Mouse (Mus musculus): ENCODE measurements around the gene Tmem268.

The Tmem268 gene

DNA sequence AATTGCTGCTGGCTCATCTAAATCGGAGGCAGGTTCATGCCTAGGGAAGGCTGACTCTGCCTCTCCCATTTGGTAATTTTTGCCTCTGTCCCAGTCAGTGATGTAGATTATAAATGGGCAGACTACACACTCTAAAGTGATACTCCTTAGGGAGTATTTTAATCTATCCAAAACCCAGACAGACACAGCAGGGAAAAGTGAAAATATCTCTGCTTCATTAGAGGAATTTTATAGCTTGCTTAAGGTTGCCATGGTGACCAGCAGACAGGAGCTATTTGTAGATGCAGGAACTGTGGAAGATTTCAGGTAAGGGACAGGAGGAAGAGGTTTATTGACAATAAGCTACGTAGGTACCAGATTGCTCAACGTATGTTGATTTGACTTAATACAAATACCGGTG is 21.0 kb upstream of the Tmem268 start:
- peaks cover 8% of the 10 kb centered on the region for H3K27me3 ChIP-seq (ENCODE audit: insufficient read depth, low read length)
- no peaks in the 10 kb centered on the region for H3K36me3 ChIP-seq (ENCODE audit: insufficient read depth, low read length)
- TF ChIP-seq POU5F1 (IDR thresholded peaks at IDR 0.05; ENCODE audit: borderline replicate concordance, low read length): no peak
- TF ChIP-seq NANOG (IDR thresholded peaks at IDR 0.05; ENCODE audit: borderline replicate concordance, low read length): no peak
- no peak for TF ChIP-seq CTCF (conservative IDR thresholded peaks at IDR 0.05; ENCODE audit: low read length)
- no peaks in the 10 kb centered on the region for H3K9me3 ChIP-seq (ENCODE audit: low read length)
- no peak overlapping the region for H3K4me3 ChIP-seq (replicated peaks; ENCODE audit: low read length)
- no peaks in the 10 kb centered on the region for H3K4me1 ChIP-seq (replicated peaks; ENCODE audit: low read depth, low read length)

DNA sequence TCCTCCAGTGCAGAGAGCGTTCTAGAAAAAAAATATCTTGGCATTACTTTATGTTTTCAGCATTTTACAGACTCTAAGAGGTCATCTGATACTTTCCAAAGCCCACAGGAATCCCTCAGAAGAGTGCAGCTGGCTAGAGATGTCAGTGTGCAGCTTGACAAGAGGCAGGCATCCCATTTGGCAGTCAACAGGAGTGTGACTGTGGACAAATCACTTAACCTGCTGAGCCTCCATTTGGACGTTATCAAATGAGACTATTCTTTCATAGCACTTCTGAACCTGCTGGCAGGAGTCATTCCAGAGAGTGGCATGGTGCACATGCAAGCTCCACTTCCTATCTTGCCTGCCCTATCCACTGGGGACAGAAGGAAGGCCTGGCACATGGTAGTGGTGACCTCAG is 16.4 kb upstream of the Tmem268 start:
- Histone ChIP-seq H3K36me3 (ENCODE audit: insufficient read depth, low read length) (peaks cover 13% of the 10 kb centered on the region), H3K9me3 (ENCODE audit: low read length) (no peaks in the 10 kb centered on the region), H3K4me3 (replicated peaks; ENCODE audit: low read length) (no peak overlapping the region), H3K4me1 (replicated peaks; ENCODE audit: low read depth, low read length) (peaks cover 26% of the 10 kb centered on the region), H3K27me3 (ENCODE audit: insufficient read depth, low read length) (0 out of 2 replicates have a peak, but pooled peaks cover 1% of the 10 kb centered on the region)
- TF ChIP-seq POU5F1 (IDR thresholded peaks at IDR 0.05; ENCODE audit: borderline replicate concordance, low read length) (no peak), CTCF (conservative IDR thresholded peaks at IDR 0.05; ENCODE audit: low read length) (no peak), NANOG (IDR thresholded peaks at IDR 0.05; ENCODE audit: borderline replicate concordance, low read length) (no peak)

DNA sequence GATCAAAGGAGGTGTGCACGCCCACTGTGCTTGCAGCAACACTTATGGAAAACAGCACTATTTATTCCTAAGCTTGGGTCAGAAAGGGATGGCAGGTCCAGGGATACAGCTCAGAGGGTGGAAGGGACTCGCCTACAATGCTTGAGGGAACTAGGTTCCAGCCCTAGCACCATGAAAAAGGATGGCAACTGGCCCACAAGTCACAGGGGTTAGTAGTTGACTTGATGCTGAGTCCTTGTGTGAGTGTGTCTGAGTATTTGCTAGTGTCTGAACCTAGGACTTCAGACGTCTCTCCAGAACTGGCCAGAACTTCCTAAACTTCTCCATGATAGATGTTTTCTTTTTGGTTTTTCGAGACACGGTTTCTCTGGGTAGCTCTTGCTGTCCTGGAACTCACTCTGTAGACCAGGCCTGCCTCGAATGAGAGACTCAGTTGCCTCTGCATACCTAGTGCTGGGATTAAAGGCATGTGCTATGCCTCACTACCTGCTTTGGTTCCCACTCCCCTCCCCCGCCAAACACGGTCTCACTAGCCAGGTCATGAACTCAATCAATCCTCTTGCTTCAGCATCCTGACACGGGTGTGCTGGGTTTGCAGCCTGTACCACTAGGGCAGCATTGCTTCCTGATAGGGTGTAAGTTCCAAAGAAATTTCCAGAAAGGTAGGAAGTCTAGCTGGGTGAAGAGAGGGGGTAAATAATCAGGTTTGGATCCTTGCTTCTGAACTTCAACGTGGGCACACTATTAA is 14.7 kb upstream of the Tmem268 start:
- Histone ChIP-seq H3K27me3 (ENCODE audit: insufficient read depth, low read length) (no peaks in the 10 kb centered on the region), H3K9me3 (ENCODE audit: low read length) (no peaks in the 10 kb centered on the region), H3K4me1 (replicated peaks; ENCODE audit: low read depth, low read length) (peaks cover 41% of the 10 kb centered on the region), H3K36me3 (ENCODE audit: insufficient read depth, low read length) (peaks cover 29% of the 10 kb centered on the region), H3K4me3 (replicated peaks; ENCODE audit: low read length) (peak overlapping the region; percentile 41; the same call in 1 of the 2 replicates)
- no peak for TF ChIP-seq POU5F1 (IDR thresholded peaks at IDR 0.05; ENCODE audit: borderline replicate concordance, low read length)

DNA sequence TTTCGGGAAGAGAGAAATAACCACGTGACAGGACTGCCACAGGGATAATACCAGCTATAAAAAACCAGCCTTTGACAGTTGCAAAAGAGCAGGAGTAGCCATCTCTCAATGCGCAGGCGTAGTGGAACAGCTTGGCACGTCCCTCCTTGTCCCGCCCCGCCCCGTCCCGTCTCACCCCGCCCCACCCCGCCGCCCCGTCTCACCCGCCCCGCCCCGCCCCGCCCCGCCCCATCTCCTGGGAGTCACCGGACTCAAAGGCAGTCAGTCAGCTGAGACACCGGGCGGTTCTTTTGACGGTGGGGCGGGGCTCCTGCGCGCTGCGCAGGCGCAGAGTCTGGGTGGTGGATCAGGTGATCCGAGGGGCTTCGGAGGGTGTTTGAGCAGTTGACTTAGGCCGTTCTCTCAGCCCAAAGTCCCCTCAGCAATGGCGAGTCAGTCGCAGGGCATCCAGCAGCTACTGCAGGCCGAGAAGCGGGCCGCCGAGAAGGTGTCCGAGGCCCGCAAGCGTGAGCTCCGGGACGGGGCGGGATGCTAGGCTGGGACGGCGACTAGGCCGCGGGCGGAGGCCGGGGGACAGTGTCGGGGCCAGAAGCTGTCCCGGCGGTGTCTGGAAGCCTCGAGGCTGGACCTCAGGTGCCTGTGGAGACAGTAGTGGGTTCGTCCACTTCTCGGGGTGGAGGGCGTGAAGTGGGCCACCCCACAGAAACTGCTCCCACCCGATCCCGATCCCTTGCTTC is 13.9 kb upstream of the Tmem268 start, which contains the start of gene Atp6v1g1:
Atp6v1g1 (plus strand) TSS at position 279 of the 737 bp plus-strand sequence.
- Histone ChIP-seq H3K27me3 (ENCODE audit: insufficient read depth, low read length) (no peaks in the 10 kb centered on the region), H3K4me3 (replicated peaks; ENCODE audit: low read length) (peak within 1 kb of the TSS; percentile 85), H3K36me3 (ENCODE audit: insufficient read depth, low read length) (peaks cover 37% of the 10 kb centered on the region), H3K4me1 (replicated peaks; ENCODE audit: low read depth, low read length) (peaks cover 41% of the 10 kb centered on the region), H3K9me3 (ENCODE audit: low read length) (no peaks in the 10 kb centered on the region)
- TF ChIP-seq CTCF (conservative IDR thresholded peaks at IDR 0.05; ENCODE audit: low read length) (no peak), POU5F1 (IDR thresholded peaks at IDR 0.05; ENCODE audit: borderline replicate concordance, low read length) (no peak), NANOG (IDR thresholded peaks at IDR 0.05; ENCODE audit: borderline replicate concordance, low read length) (no peak)

DNA sequence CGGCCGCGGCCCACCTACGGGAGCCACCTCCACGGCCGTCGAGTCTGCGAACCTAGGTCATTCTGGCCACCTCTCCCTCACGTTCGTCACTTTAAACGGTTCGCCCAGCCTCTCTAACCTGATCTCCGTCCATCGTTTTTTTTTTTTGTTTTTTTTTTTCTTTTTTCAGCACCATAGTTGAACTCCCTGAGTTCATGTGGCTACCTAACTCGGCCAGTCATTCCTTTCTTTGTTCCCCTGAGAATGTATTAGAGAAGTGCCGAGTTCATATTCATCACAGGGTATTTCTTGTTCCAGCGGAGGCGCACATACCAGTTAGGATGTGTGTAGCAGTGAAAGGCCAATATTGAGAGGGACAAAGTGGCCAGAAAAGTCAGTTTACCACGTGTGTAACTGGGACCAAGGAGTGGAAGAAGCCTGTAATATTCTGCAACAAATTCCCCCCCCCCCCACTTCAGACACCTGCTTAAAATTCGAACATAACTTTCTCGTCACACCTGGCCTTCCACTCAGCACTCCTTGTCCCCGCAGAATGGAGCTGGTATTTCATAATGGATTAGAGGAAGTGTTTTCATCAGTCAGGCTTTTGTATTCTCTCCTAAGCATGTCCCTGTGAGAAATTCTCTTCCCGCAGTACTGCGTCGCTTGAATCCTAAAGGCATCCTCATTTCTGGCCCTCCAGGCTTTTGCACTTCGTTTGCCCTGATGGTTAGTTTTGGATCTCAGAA is 13.2 kb upstream of the Tmem268 start:
- TF ChIP-seq POU5F1 (IDR thresholded peaks at IDR 0.05; ENCODE audit: borderline replicate concordance, low read length) (no peak), CTCF (conservative IDR thresholded peaks at IDR 0.05; ENCODE audit: low read length) (no peak), NANOG (IDR thresholded peaks at IDR 0.05; ENCODE audit: borderline replicate concordance, low read length) (no peak)
- Histone ChIP-seq H3K4me3 (replicated peaks; ENCODE audit: low read length) (peak overlapping the region; percentile 85), H3K36me3 (ENCODE audit: insufficient read depth, low read length) (peaks cover 39% of the 10 kb centered on the region), H3K27me3 (ENCODE audit: insufficient read depth, low read length) (no peaks in the 10 kb centered on the region), H3K9me3 (ENCODE audit: low read length) (no peaks in the 10 kb centered on the region), H3K4me1 (replicated peaks; ENCODE audit: low read depth, low read length) (peaks cover 41% of the 10 kb centered on the region)

DNA sequence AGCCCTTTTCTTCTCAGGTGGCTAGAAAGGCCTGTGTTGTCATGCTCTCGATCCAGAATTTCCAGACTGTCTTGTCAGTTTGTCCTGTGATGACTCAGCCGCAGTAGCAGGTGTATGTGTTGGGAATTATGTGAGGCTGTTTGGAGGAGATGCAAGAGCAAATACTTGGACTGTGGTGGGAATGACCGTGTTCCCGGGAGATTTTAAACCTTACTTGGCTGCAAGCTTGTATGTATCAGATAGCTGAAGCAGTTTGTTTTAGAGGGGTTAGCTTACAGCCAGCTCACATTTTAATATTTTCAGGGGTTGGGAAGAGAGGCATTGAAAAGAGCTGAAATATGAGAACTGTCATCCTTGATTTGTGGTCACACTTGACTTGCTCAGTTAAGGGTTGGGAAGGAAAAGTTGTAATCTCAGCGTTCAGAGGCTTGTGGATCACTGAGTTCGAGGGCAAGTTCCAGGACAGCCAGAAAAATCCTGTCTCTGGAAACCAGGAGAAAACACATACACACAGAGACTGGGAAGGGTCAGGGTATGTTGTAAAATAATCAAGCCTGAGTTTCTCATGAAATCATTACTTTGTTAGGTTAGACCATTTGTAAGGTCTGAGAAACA is 12.0 kb upstream of the Tmem268 start:
- H3K36me3 ChIP-seq (ENCODE audit: insufficient read depth, low read length): peaks cover 50% of the 10 kb centered on the region
- peaks cover 41% of the 10 kb centered on the region for H3K4me1 ChIP-seq (replicated peaks; ENCODE audit: low read depth, low read length)
- TF ChIP-seq NANOG (IDR thresholded peaks at IDR 0.05; ENCODE audit: borderline replicate concordance, low read length) (no peak), CTCF (conservative IDR thresholded peaks at IDR 0.05; ENCODE audit: low read length) (no peak), POU5F1 (IDR thresholded peaks at IDR 0.05; ENCODE audit: borderline replicate concordance, low read length) (no peak)
- no peaks in the 10 kb centered on the region for H3K9me3 ChIP-seq (ENCODE audit: low read length)
- no peaks in the 10 kb centered on the region for H3K27me3 ChIP-seq (ENCODE audit: insufficient read depth, low read length)
- peak overlapping the region; percentile 85 for H3K4me3 ChIP-seq (replicated peaks; ENCODE audit: low read length)

DNA sequence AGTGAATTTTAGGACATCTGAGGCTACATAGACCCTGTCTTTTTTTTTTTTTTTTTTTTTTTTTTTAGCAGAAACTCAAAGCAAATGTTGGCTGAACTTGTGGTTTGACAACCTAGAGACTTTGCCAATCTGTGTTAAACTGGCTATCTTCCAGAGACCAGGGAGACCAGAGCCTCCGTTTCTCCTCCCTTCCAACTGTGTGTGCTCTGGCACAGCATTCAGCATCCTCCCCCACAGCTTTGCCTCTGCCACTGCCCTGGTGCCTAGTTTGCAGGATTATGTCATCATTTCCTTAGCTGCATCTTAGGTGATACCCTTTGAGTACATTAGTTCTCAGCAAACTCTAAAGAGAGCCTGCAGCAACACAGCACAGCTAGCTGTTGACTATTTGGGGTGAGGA is 10.8 kb upstream of the Tmem268 start:
- TF ChIP-seq NANOG (IDR thresholded peaks at IDR 0.05; ENCODE audit: borderline replicate concordance, low read length) (no peak), POU5F1 (IDR thresholded peaks at IDR 0.05; ENCODE audit: borderline replicate concordance, low read length) (no peak), CTCF (conservative IDR thresholded peaks at IDR 0.05; ENCODE audit: low read length) (no peak)
- peaks cover 63% of the 10 kb centered on the region for H3K36me3 ChIP-seq (ENCODE audit: insufficient read depth, low read length)
- no peak overlapping the region for H3K4me3 ChIP-seq (replicated peaks; ENCODE audit: low read length)
- H3K27me3 ChIP-seq (ENCODE audit: insufficient read depth, low read length): no peaks in the 10 kb centered on the region
- no peaks in the 10 kb centered on the region for H3K9me3 ChIP-seq (ENCODE audit: low read length)
- peaks cover 41% of the 10 kb centered on the region for H3K4me1 ChIP-seq (replicated peaks; ENCODE audit: low read depth, low read length)

DNA sequence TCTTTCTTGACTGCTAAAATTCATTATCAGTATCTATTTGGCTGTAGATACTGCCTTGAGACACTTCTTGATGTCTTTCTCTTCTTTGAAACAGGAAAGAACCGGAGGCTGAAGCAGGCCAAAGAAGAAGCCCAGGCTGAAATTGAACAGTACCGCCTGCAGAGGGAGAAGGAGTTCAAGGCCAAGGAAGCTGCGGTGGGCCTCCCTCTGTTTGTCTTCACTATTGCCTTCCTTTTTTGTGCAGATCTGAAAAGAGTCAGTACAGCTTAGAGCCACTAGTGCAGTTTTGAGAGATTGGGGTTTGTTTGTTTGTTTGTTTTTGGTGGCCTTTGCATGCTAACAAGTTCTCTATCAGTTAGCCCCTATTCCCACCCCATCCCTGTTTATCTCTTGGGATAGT is 10.1 kb upstream of the Tmem268 start:
- TF ChIP-seq CTCF (conservative IDR thresholded peaks at IDR 0.05; ENCODE audit: low read length) (no peak), NANOG (IDR thresholded peaks at IDR 0.05; ENCODE audit: borderline replicate concordance, low read length) (no peak), POU5F1 (IDR thresholded peaks at IDR 0.05; ENCODE audit: borderline replicate concordance, low read length) (no peak)
- no peak overlapping the region for H3K4me3 ChIP-seq (replicated peaks; ENCODE audit: low read length)

More for the DNA sequence above, 10.1 kb upstream of the Tmem268 start:
- Histone ChIP-seq H3K27me3 (ENCODE audit: insufficient read depth, low read length) (no peaks in the 10 kb centered on the region), H3K36me3 (ENCODE audit: insufficient read depth, low read length) (peaks cover 68% of the 10 kb centered on the region), H3K4me1 (replicated peaks; ENCODE audit: low read depth, low read length) (peaks cover 41% of the 10 kb centered on the region), H3K9me3 (ENCODE audit: low read length) (no peaks in the 10 kb centered on the region)
